Mouse (Mus musculus) macrophage (primary cell): Measurements from ENCODE around the gene Maml3. TPM values are rescaled to one million over a fixed set of nuclear protein-coding genes. Genes with fewer than 3 reads are reported as not detected.
A peak's percentile ranks its signal among the peaks of the same experiment; 100 is the strongest.

ENCODE experiments used
- H3K27ac ChIP-seq: fragments of 350-480 bp; formaldehyde crosslinking; 2 replicates; pipeline ENCODE4 v1.9.0; 2021
- H3K36me3 ChIP-seq: fragments of 350-480 bp; formaldehyde crosslinking; 2 replicates; pipeline ENCODE4 v1.9.0; 2021; ENCODE audit errors: inconsistent target
- H3K4me3 ChIP-seq: fragments of 350-480 bp; formaldehyde crosslinking; 2 replicates; pipeline ENCODE4 v1.9.0; 2021; ENCODE audit errors: inconsistent target
- H3K79me2 ChIP-seq: fragments of 350-480 bp; formaldehyde crosslinking; 2 replicates; pipeline ENCODE4 v1.9.0; 2021; ENCODE audit errors: inconsistent target
- WGBS: methylation state at CpG from one replicate; pipeline ENCODE4 v1.1.7; 2026; ENCODE audit warnings: inconsistent platforms; ENCODE audit not compliant: missing documents; 5-methylcytosine and 5-hydroxymethylcytosine counted together
- polyA plus RNA-seq: library from polyadenylated mRNA; stranded (reverse); fragments of 250-400 nt; gene quantifications from 3 replicates; pipeline ENCODE4 v1.2.4, GENCODE M21; 2018; ENCODE audit warnings: inconsistent platforms

The Maml3 gene
- polyA plus RNA-seq, 1 experiment from 2014 or later: 0.72 TPM

- no peaks in the 10 kb centered on the region for H3K36me3 ChIP-seq
- no peak overlapping the region for H3K27ac ChIP-seq
- H3K79me2 ChIP-seq: no peaks in the 10 kb centered on the region
- 78% methylated on average over 6 of the region's 6 CpGs for WGBS
- no peak overlapping the region for H3K4me3 ChIP-seq
Measured at GRCm38 (mm10) chr3:52045221-52045641, 59.6 kb downstream of the Maml3 start.

- no peak overlapping the region for H3K4me3 ChIP-seq
- H3K79me2 ChIP-seq: no peaks in the 10 kb centered on the region
- 92% methylated on average over 13 of the region's 14 CpGs for WGBS
- no peak overlapping the region for H3K27ac ChIP-seq
- H3K36me3 ChIP-seq: no peaks in the 10 kb centered on the region
Measured at GRCm38 (mm10) chr3:52044651-52045050, 60.2 kb downstream of the Maml3 start.

GRCm38 (mm10) chr3:52043847-52044246 lies 61.0 kb downstream of the Maml3 start:
- no peak overlapping the region for H3K27ac ChIP-seq
- no peak overlapping the region for H3K4me3 ChIP-seq
- 90% methylated on average over 4 of the region's 4 CpGs for WGBS
- no peaks in the 10 kb centered on the region for H3K79me2 ChIP-seq
- H3K36me3 ChIP-seq: no peaks in the 10 kb centered on the region

GRCm38 (mm10) chr3:52042680-52043079 lies 62.2 kb downstream of the Maml3 start:
- 76% methylated on average over 3 of the region's 3 CpGs for WGBS
- no peaks in the 10 kb centered on the region for H3K36me3 ChIP-seq
- H3K79me2 ChIP-seq: no peaks in the 10 kb centered on the region
- no peak overlapping the region for H3K4me3 ChIP-seq
- H3K27ac ChIP-seq: no peak overlapping the region

- Histone ChIP-seq H3K36me3 (no peaks in the 10 kb centered on the region), H3K79me2 (no peaks in the 10 kb centered on the region), H3K27ac (no peak overlapping the region), H3K4me3 (no peak overlapping the region)
- 74% methylated on average over 7 of the region's 7 CpGs for WGBS
Measured at GRCm38 (mm10) chr3:52039958-52040357, 64.9 kb downstream of the Maml3 start.

- 95% methylated on average over 4 of the region's 5 CpGs for WGBS
- Histone ChIP-seq H3K27ac (no peak overlapping the region), H3K4me3 (no peak overlapping the region), H3K79me2 (no peaks in the 10 kb centered on the region), H3K36me3 (no peaks in the 10 kb centered on the region)
Measured at GRCm38 (mm10) chr3:52037260-52037659, 67.6 kb downstream of the Maml3 start.

GRCm38 (mm10) chr3:52035404-52035803 lies 69.5 kb downstream of the Maml3 start:
- WGBS: 50% methylated on average over 8 of the region's 8 CpGs
- no peak overlapping the region for H3K27ac ChIP-seq
- H3K36me3 ChIP-seq: no peaks in the 10 kb centered on the region
- no peaks in the 10 kb centered on the region for H3K79me2 ChIP-seq
- H3K4me3 ChIP-seq: no peak overlapping the region

GRCm38 (mm10) chr3:52033857-52034588 lies 70.9 kb downstream of the Maml3 start:
- 87% methylated on average over 14 of the region's 14 CpGs for WGBS
- no peaks in the 10 kb centered on the region for H3K79me2 ChIP-seq
- no peak overlapping the region for H3K27ac ChIP-seq
- no peaks in the 10 kb centered on the region for H3K36me3 ChIP-seq
- H3K4me3 ChIP-seq: no peak overlapping the region

- Histone ChIP-seq H3K27ac (no peak overlapping the region), H3K79me2 (no peaks in the 10 kb centered on the region), H3K36me3 (no peaks in the 10 kb centered on the region), H3K4me3 (no peak overlapping the region)
Measured at GRCm38 (mm10) chr3:52031327-52031726, 73.5 kb downstream of the Maml3 start.

GRCm38 (mm10) chr3:52030114-52030513 lies 74.8 kb downstream of the Maml3 start:
- no peaks in the 10 kb centered on the region for H3K79me2 ChIP-seq
- H3K36me3 ChIP-seq: no peaks in the 10 kb centered on the region
- peak overlapping the region; percentile 12; the same call in 1 of the 2 replicates for H3K4me3 ChIP-seq
- H3K27ac ChIP-seq: no peak overlapping the region
- WGBS: 54% methylated on average over 10 of the region's 10 CpGs

- Histone ChIP-seq H3K4me3 (peak overlapping the region; percentile 12; the same call in 1 of the 2 replicates), H3K79me2 (no peaks in the 10 kb centered on the region), H3K36me3 (no peaks in the 10 kb centered on the region), H3K27ac (no peak overlapping the region)
- WGBS: 46% methylated on average over 10 of the region's 12 CpGs
Measured at GRCm38 (mm10) chr3:52029661-52030081, 75.2 kb downstream of the Maml3 start.

GRCm38 (mm10) chr3:52027972-52028371 lies 76.9 kb downstream of the Maml3 start:
- no peaks in the 10 kb centered on the region for H3K36me3 ChIP-seq
- no peak overlapping the region for H3K27ac ChIP-seq
- H3K4me3 ChIP-seq: no peak overlapping the region
- no peaks in the 10 kb centered on the region for H3K79me2 ChIP-seq
- 89% methylated on average over 7 of the region's 7 CpGs for WGBS

GRCm38 (mm10) chr3:52022486-52022885 lies 82.4 kb downstream of the Maml3 start:
- Histone ChIP-seq H3K27ac (no peak overlapping the region), H3K79me2 (no peaks in the 10 kb centered on the region), H3K4me3 (no peak overlapping the region), H3K36me3 (no peaks in the 10 kb centered on the region)
- WGBS: 88% methylated on average over 6 of the region's 7 CpGs

GRCm38 (mm10) chr3:52018103-52018439 lies 86.8 kb downstream of the Maml3 start:
- 77% methylated on average over 5 of the region's 5 CpGs for WGBS
- H3K36me3 ChIP-seq: no peaks in the 10 kb centered on the region
- no peaks in the 10 kb centered on the region for H3K79me2 ChIP-seq
- no peak overlapping the region for H3K4me3 ChIP-seq
- H3K27ac ChIP-seq: no peak overlapping the region

- WGBS: 73% methylated on average over 17 of the region's 17 CpGs
- no peaks in the 10 kb centered on the region for H3K36me3 ChIP-seq
- H3K79me2 ChIP-seq: no peaks in the 10 kb centered on the region
- H3K4me3 ChIP-seq: no peak overlapping the region; the same call in 1 of the 2 replicates
- no peak overlapping the region for H3K27ac ChIP-seq
Measured at GRCm38 (mm10) chr3:52017439-52018102, 87.3 kb downstream of the Maml3 start.
